Mouse (Mus musculus) cerebral cortex, adult 2 months (tissue): ENCODE data around the gene Klf2.

ENCODE experiments used
- WGBS: fragments of 180-500 bp; shearing (Covaris S2); methylation state at CpG from one replicate; pipeline ENCODE4 v1.1.7; 2018; 5-methylcytosine and 5-hydroxymethylcytosine counted together

Klf2 gene

GRCm38 (mm10) chr8:72336273-72336672, 17.4 kb downstream of the Klf2 start:
- WGBS: 81% methylated on average over 2 of the region's 2 CpGs

- WGBS: 77% methylated on average over 5 of the region's 5 CpGs
These were observed 23.9 kb downstream of the Klf2 start for GRCm38 (mm10) chr8:72342556-72343300.

- WGBS: 60% methylated on average over 4 of the region's 4 CpGs
These were observed 24.9 kb downstream of the Klf2 start for GRCm38 (mm10) chr8:72343725-72344124.

GRCm38 (mm10) chr8:72347553-72347952, 28.7 kb downstream of the Klf2 start:
- 79% methylated on average over 1 of the region's 1 CpGs for WGBS

GRCm38 (mm10) chr8:72348114-72348513, 29.3 kb downstream of the Klf2 start:
- WGBS: 88% methylated on average over 2 of the region's 2 CpGs

- WGBS: 96% methylated on average over 1 of the region's 1 CpGs
These were observed 30.1 kb downstream of the Klf2 start for GRCm38 (mm10) chr8:72348956-72349355.

GRCm38 (mm10) chr8:72349838-72350237, 31.0 kb downstream of the Klf2 start:
- WGBS: 44% methylated on average over 9 of the region's 9 CpGs

GRCm38 (mm10) chr8:72350727-72351126, 31.9 kb downstream of the Klf2 start:
- 82% methylated on average over 8 of the region's 8 CpGs for WGBS

GRCm38 (mm10) chr8:72351405-72352005, 32.7 kb downstream of the Klf2 start:
- WGBS: 82% methylated on average over 7 of the region's 7 CpGs

GRCm38 (mm10) chr8:72352951-72353699, 34.3 kb downstream of the Klf2 start:
- WGBS: 63% methylated on average over 8 of the region's 8 CpGs

GRCm38 (mm10) chr8:72353700-72354045, 34.8 kb downstream of the Klf2 start:
- 73% methylated on average over 7 of the region's 7 CpGs for WGBS

GRCm38 (mm10) chr8:72354272-72354671, 35.4 kb downstream of the Klf2 start:
- 31% methylated on average over 11 of the region's 11 CpGs for WGBS

- WGBS: 79% methylated on average over 3 of the region's 3 CpGs
These were observed 37.8 kb downstream of the Klf2 start for GRCm38 (mm10) chr8:72356593-72356992.

- WGBS: 50% methylated on average over 4 of the region's 4 CpGs
These were observed 43.9 kb downstream of the Klf2 start for GRCm38 (mm10) chr8:72362754-72363153.

- WGBS: 77% methylated on average over 7 of the region's 7 CpGs
These were observed 44.6 kb downstream of the Klf2 start for GRCm38 (mm10) chr8:72363457-72363856.

GRCm38 (mm10) chr8:72365016-72365415, 46.2 kb downstream of the Klf2 start:
- WGBS: 79% methylated on average over 2 of the region's 2 CpGs

GRCm38 (mm10) chr8:72365826-72366225, 47.0 kb downstream of the Klf2 start:
- 6% methylated on average over 3 of the region's 3 CpGs for WGBS

- WGBS: 91% methylated on average over 2 of the region's 2 CpGs
These were observed 47.6 kb downstream of the Klf2 start for GRCm38 (mm10) chr8:72366435-72366834.
